Mouse (Mus musculus): ENCODE results near the gene Acaa1b. TPM values are rescaled to one million over a fixed set of nuclear protein-coding genes. Genes with fewer than 3 reads are reported as not detected.

Acaa1b gene
- polyA plus RNA-seq, 1 experiment from 2014 or later = 27.6 TPM

DNA sequence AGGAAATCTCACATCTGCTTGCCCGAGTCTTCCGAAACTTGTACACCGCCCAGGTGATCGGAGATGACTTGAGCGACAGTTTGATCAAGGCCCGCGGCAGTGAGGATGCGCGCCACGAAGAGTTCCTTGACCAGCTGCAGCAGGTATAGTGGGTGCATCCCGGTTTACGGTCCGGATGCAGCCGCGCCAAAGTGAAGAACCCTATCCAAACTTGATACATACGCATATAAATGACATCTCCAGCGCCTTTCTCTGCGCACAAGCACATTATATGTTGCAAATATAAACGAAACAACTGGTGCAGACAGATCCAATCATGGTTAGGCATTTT lies 54.1 kb downstream of the Acaa1b start:
- peaks cover 11% of the 10 kb centered on the region for H3K27me3 ChIP-seq (ENCODE audit: control insufficient read depth, insufficient read depth, low read depth, low read length)
- no peaks in the 10 kb centered on the region for H3K36me3 ChIP-seq (ENCODE audit: control insufficient read depth, insufficient read depth)
- no peaks in the 10 kb centered on the region for H3K9me3 ChIP-seq (replicated peaks; ENCODE audit: control insufficient read depth, low read length)
- no peaks in the 10 kb centered on the region for H3K4me1 ChIP-seq (ENCODE audit: control insufficient read depth, low read depth, low read length)
- ATAC-seq (ENCODE audit: low read depth) = no peak
- H3K27ac ChIP-seq (ENCODE audit: low read length) = no peak overlapping the region
- H3K4me3 ChIP-seq (ENCODE audit: low read depth, low read length) = peak overlapping the region; percentile 65
- WGBS (ENCODE audit: insufficient replicate concordance) = 2% methylated on average over 19 of the region's 19 CpGs
- 0 out of 2 replicates have a peak overlapping the region, but pooled peaks have one; percentile 31 for H3K9ac ChIP-seq (ENCODE audit: low read depth, low read length)
- peak overlapping the region; percentile 72 for H3K4me2 ChIP-seq (ENCODE audit: low read depth, low read length)

DNA sequence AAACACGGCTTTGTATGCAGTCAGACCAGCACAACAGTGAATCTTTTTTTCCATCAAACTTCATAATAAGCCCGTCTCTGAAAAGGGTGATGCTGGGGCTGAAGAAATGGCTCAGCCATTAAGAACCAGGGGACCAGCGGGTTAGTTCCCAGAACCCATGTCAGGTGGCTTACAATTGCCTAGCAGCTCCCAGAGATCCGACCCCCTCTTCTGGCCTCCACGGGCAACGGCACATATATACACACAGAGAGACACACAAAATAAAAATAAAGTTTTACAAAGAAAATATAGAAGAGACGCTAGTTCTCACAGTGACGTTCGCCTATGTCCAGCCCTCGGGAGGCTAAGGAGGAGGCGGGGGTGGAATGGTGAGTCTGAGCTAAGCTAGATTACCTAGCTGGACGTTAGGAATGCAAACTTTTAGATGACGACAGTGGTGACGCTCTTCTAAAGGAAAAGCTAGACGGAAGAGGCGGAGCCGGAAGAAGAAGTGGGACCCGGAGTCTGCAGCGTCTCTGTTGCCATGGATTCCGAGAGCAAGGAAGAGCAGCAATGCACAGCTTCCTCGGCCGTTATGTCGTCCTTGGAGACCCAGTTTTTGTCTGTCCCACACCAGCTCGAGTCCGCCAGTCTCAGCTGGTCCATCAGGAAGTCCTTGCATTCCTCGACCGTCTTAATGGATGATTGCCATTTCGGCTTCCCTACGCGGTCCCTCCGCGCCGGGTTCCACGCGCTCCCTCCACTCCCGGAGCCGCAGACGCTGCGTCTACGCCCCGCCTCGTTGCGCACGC lies 54.7 kb downstream of the Acaa1b start, which contains the start of gene Dlec1:
Gene Dlec1, plus strand, starts transcription at position 487 of the 791 bp plus-strand sequence.
- H3K4me3 ChIP-seq (ENCODE audit: low read depth, low read length) = peak within 1 kb of the TSS; percentile 65
- H3K9ac ChIP-seq (ENCODE audit: low read depth, low read length) = peak within 1 kb of the TSS; percentile 31; the same call in 1 of the 2 replicates
- peak; percentile 59 for ATAC-seq (ENCODE audit: low read depth)
- H3K9me3 ChIP-seq (replicated peaks; ENCODE audit: control insufficient read depth, low read length) = no peaks in the 10 kb centered on the region
- H3K4me1 ChIP-seq (ENCODE audit: control insufficient read depth, low read depth, low read length) = no peaks in the 10 kb centered on the region
- WGBS (ENCODE audit: insufficient replicate concordance) = 3% methylated on average over 44 of the region's 44 CpGs
- peaks cover 11% of the 10 kb centered on the region for H3K27me3 ChIP-seq (ENCODE audit: control insufficient read depth, insufficient read depth, low read depth, low read length)
- H3K36me3 ChIP-seq (ENCODE audit: control insufficient read depth, insufficient read depth) = no peaks in the 10 kb centered on the region
- H3K4me2 ChIP-seq (ENCODE audit: low read depth, low read length) = peak within 1 kb of the TSS; percentile 72
- H3K27ac ChIP-seq (ENCODE audit: low read length) = no peak within 1 kb of the TSS

- 14% methylated on average over 15 of the region's 15 CpGs for whole genome bisulfite sequencing (ENCODE audit: insufficient replicate concordance)
- H3K36me3 ChIP-seq (ENCODE audit: control insufficient read depth, insufficient read depth) = no peaks in the 10 kb centered on the region
- H3K27me3 ChIP-seq (ENCODE audit: control insufficient read depth, insufficient read depth, low read depth, low read length) = peaks cover 15% of the 10 kb centered on the region
- no peak overlapping the region for H3K27ac ChIP-seq (ENCODE audit: low read length)
- no peak overlapping the region for H3K4me3 ChIP-seq (ENCODE audit: low read depth, low read length)
- no peaks in the 10 kb centered on the region for H3K9me3 ChIP-seq (replicated peaks; ENCODE audit: control insufficient read depth, low read length)
- H3K4me2 ChIP-seq (ENCODE audit: low read depth, low read length) = no peak overlapping the region
- H3K4me1 ChIP-seq (ENCODE audit: control insufficient read depth, low read depth, low read length) = no peaks in the 10 kb centered on the region
- no peak overlapping the region for H3K9ac ChIP-seq (ENCODE audit: low read depth, low read length)
- no peak for ATAC-seq (ENCODE audit: low read depth)
Measured at GRCm38 (mm10) chr9:119100177-119100898, 56.6 kb downstream of the Acaa1b start.

Other genes with a start within 250 kb of the Acaa1b start
- gene Ctdspl, start 230.6 kb downstream of the Acaa1b start, polyA plus RNA-seq (2015; fragmentation: Nextera tagmentation; extraction: Ambion mirVana) = 3.2 and 3.7 TPM in 2 replicates
- gene Vill, start 104.3 kb downstream of the Acaa1b start, polyA plus RNA-seq (2015; fragmentation: Nextera tagmentation; extraction: Ambion mirVana) = 10.2 and 11.3 TPM in 2 replicates
- 1.5 and 1.6 TPM in 2 replicates for gene Plcd1, start 63.6 kb downstream of the Acaa1b start, polyA plus RNA-seq (2015; fragmentation: Nextera tagmentation; extraction: Ambion mirVana)
- gene Dlec1, start 54.6 kb downstream of the Acaa1b start, polyA plus RNA-seq (2015; fragmentation: Nextera tagmentation; extraction: Ambion mirVana) = 0.02 and 0.05 TPM in 2 replicates
- gene Gm47289, start 2.1 kb upstream of the Acaa1b start, polyA plus RNA-seq (2015; fragmentation: Nextera tagmentation; extraction: Ambion mirVana) = 0.04 TPM in 1 of 2 replicates, not detected in the other
- 0.08 TPM in 1 of 2 replicates, not detected in the other for gene Slc22a13, start 52.0 kb upstream of the Acaa1b start, polyA plus RNA-seq (2015; fragmentation: Nextera tagmentation; extraction: Ambion mirVana)
- gene Oxsr1, start 165.3 kb upstream of the Acaa1b start, polyA plus RNA-seq (2015; fragmentation: Nextera tagmentation; extraction: Ambion mirVana) = 4.0 and 4.1 TPM in 2 replicates
- gene Acaa1a, start 182.6 kb upstream of the Acaa1b start, polyA plus RNA-seq (2015; fragmentation: Nextera tagmentation; extraction: Ambion mirVana) = 45.0 and 47.9 TPM in 2 replicates
- gene Myd88, start 184.3 kb upstream of the Acaa1b start, polyA plus RNA-seq (2015; fragmentation: Nextera tagmentation; extraction: Ambion mirVana) = 14.6 and 14.7 TPM in 2 replicates
- 3.3 and 4.5 TPM in 2 replicates for gene Xylb, start 200.3 kb upstream of the Acaa1b start, polyA plus RNA-seq (2015; fragmentation: Nextera tagmentation; extraction: Ambion mirVana)
- not detected in 2 replicates for gene Slc22a14, start 208.5 kb upstream of the Acaa1b start, polyA plus RNA-seq (2015; fragmentation: Nextera tagmentation; extraction: Ambion mirVana)
- gene Acvr2b, start 245.0 kb upstream of the Acaa1b start, polyA plus RNA-seq (2015; fragmentation: Nextera tagmentation; extraction: Ambion mirVana) = 0.93 and 1.7 TPM in 2 replicates